Mouse (Mus musculus) midbrain, embryonic 16.5 days (tissue): Measurements from ENCODE around the gene Ninl. TPM values are rescaled to one million over a fixed set of nuclear protein-coding genes. Genes with fewer than 3 reads are reported as not detected.
A peak's percentile ranks its signal among the peaks of the same experiment; 100 is the strongest.

Experiments used
- ATAC-seq: fragments of 200-750 bp; cut with Nextera tagmentation; 2 replicates; pipeline ENCODE4 v1.8.0; 2017; ENCODE audit warnings: moderate TSS enrichment
- H3K27ac ChIP-seq: fragments of 300-500 bp; sonication (generic); 2 replicates; pipeline ENCODE4 v1.5.1; 2014; ENCODE audit warnings: mild to moderate bottlenecking, low read length, mixed read lengths
- H3K27me3 ChIP-seq: fragments of 300-500 bp; sonication (generic); 2 replicates; pipeline ENCODE4 v1.6.1; 2014; ENCODE audit warnings: low read depth, low read length, mixed read lengths; ENCODE audit not compliant: control insufficient read depth, insufficient read depth
- H3K36me3 ChIP-seq: fragments of 300-500 bp; sonication (generic); 2 replicates; pipeline ENCODE4 v1.6.1; 2014; ENCODE audit warnings: mild to moderate bottlenecking, low read length, moderate library complexity, mixed read lengths; ENCODE audit not compliant: control insufficient read depth, insufficient read depth
- H3K4me1 ChIP-seq: fragments of 300-500 bp; sonication (generic); 2 replicates; pipeline ENCODE4 v1.6.1; 2014; ENCODE audit warnings: mild to moderate bottlenecking, low read length, mixed read lengths; ENCODE audit not compliant: control insufficient read depth, insufficient read depth
- H3K4me2 ChIP-seq: fragments of 300-500 bp; sonication (generic); 2 replicates; pipeline ENCODE4 v1.6.1; 2014; ENCODE audit warnings: mild to moderate bottlenecking, low read length, mixed read lengths
- H3K4me3 ChIP-seq: fragments of 300-500 bp; sonication (generic); 2 replicates; pipeline ENCODE4 v1.5.1; 2014; ENCODE audit warnings: low read depth, mild to moderate bottlenecking, low read length, moderate library complexity, mixed read lengths
- H3K9ac ChIP-seq: fragments of 300-500 bp; sonication (generic); 2 replicates; pipeline ENCODE4 v1.6.1; 2014; ENCODE audit warnings: low read depth, low read length, mixed read lengths
- H3K9me3 ChIP-seq: fragments of 300-500 bp; sonication (generic); replicated peaks from 2 replicates; pipeline ENCODE4 v1.6.1; 2014; ENCODE audit warnings: mild to moderate bottlenecking, low read length, mixed read lengths; ENCODE audit not compliant: control insufficient read depth, poor library complexity, severe bottlenecking
- whole genome bisulfite sequencing: fragments of 180-500 bp; shearing (Covaris S2); extraction: QIAGEN DNeasy Blood & Tissue Kit; methylation state at CpG from one replicate; pipeline ENCODE4 v1.1.7; 2014; 5-methylcytosine and 5-hydroxymethylcytosine counted together
- polyA plus RNA-seq: library from polyadenylated mRNA; unstranded; fragments of >200 nt; fragmentation: Nextera tagmentation; extraction: Ambion mirVana; gene quantifications from 2 replicates; pipeline ENCODE4 v1.2.1, GENCODE M21; 2015

Gene Ninl
- polyA plus RNA-seq, result 3.8 and 4.8 TPM in 2 replicates

DNA sequence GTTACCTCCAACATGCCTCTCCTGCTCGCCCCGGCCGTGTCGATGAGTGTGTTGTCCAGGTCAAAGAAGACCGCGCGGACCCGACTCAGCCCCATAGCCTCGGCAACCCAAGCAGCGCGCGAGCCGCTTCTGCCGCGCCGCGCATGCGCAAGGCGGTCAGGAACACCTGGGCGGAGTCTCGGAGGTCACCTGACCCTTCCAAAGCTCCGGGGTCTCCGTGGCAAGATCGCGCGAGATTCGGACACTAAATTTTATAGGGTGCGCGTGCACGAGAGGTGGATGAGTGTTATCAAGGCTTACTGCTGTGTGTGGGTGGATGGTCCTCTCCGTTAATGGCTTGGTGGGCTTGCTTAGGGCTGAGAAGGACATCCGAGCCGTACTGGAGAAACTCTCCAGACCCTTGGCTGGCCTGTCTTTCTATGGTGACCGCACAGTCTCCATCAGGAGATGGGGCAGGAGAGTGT, at the start of gene Ninl, which contains the start of gene Nanp:
Ninl (minus strand) TSS at position 151 of the 464 bp plus-strand sequence.
Nanp (minus strand) TSS at position 167 of the 464 bp plus-strand sequence.
- no peaks in the 10 kb centered on the region for H3K9me3 ChIP-seq
- 2% methylated on average over 34 of the region's 34 CpGs for WGBS

DNA sequence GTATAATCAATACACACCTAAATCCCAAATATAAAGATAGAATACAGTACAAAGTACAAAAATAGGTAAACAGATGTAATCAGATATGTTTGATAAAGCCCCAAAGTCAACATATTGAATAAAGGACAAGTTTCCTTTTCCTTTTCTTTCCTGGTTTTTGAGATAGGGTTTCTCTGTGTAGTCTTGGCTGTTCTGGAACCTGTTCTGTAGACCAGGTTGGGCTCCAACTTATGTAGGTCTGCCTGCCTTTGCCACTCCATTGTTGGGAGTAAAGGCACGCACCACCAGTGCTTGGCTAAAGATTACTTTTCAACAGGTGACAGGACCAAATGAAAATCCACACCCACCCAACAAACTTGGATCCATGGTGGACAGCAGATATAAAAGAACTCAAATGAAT, 17.5 kb upstream of the Ninl start:
- no peak overlapping the region for H3K4me3 ChIP-seq
- H3K4me1 ChIP-seq, result no peaks in the 10 kb centered on the region
- no peaks in the 10 kb centered on the region for H3K27me3 ChIP-seq
- no peak overlapping the region for H3K9ac ChIP-seq
- no peaks in the 10 kb centered on the region for H3K9me3 ChIP-seq
- H3K36me3 ChIP-seq, result no peaks in the 10 kb centered on the region
- H3K4me2 ChIP-seq, result no peak overlapping the region
- WGBS, result 69% methylated on average over 1 of the region's 1 CpGs
- no peak overlapping the region for H3K27ac ChIP-seq
- no peak for ATAC-seq

More for the DNA sequence above, at the start of gene Ninl, which contains the start of gene Nanp:
- Histone ChIP-seq H3K27ac (peak within 1 kb of the TSS; percentile 77), H3K27me3 (no peaks in the 10 kb centered on the region), H3K4me2 (peak within 1 kb of the TSS; percentile 60), H3K9ac (peak within 1 kb of the TSS; percentile 88), H3K4me1 (peaks cover 17% of the 10 kb centered on the region), H3K36me3 (no peaks in the 10 kb centered on the region), H3K4me3 (peak within 1 kb of the TSS; percentile 79)
- ATAC-seq, result peak; percentile 97

DNA sequence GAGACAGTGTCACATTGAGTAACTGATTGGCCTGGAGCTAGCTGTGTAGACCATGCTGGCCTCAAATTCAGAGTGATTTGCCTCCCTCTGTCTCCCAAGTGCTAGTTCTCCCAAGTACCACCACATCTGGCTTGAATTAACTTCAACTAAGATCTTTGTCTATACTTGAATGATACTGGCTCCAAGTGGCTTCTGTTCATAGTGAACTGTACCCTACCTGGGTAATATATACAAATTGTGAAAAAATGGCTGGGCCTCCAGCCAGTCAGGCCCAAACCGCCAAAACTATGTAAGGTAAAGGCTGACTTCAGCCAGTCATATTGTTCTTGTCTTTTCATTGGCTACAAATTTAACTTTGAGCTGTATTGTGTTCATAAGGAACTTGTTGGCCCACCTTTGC, 1.2 kb upstream of the Ninl start:
- no peaks in the 10 kb centered on the region for H3K27me3 ChIP-seq
- H3K4me1 ChIP-seq, result peaks cover 17% of the 10 kb centered on the region
- H3K9ac ChIP-seq, result no peak overlapping the region
- H3K4me2 ChIP-seq, result no peak overlapping the region
- H3K4me3 ChIP-seq, result no peak overlapping the region
- no peaks in the 10 kb centered on the region for H3K36me3 ChIP-seq
- WGBS, result 95% methylated on average over 1 of the region's 1 CpGs
- no peak for ATAC-seq
- no peak overlapping the region for H3K27ac ChIP-seq
- H3K9me3 ChIP-seq, result no peaks in the 10 kb centered on the region

DNA sequence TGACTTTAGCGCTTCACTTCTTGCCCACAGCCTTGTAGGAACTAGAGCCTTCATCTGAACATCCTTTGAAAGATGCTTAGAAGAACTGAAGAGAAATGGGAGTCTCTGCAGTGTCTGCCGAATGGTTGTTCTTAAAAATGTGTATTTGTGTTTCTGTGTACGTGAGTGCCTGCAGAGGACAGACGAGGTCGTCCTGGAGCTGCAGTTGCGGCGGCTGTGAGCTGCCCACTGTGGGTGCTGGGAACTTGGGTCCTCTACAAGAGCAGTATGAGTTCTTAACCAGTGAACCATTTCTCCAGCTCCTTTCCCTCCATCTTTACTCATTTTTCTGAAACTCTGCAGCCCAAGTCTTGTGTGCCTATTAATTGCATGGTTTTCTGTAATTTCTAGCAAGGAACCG, 544 bp upstream of the Ninl start:
- Histone ChIP-seq H3K9me3 (no peaks in the 10 kb centered on the region), H3K36me3 (no peaks in the 10 kb centered on the region), H3K27me3 (no peaks in the 10 kb centered on the region), H3K4me3 (peak overlapping the region; percentile 79), H3K4me2 (peak overlapping the region; percentile 60), H3K9ac (peak overlapping the region; percentile 88), H3K27ac (peak overlapping the region; percentile 77), H3K4me1 (peaks cover 17% of the 10 kb centered on the region)
- 36% methylated on average over 8 of the region's 8 CpGs for WGBS
- ATAC-seq, result peak; percentile 56

DNA sequence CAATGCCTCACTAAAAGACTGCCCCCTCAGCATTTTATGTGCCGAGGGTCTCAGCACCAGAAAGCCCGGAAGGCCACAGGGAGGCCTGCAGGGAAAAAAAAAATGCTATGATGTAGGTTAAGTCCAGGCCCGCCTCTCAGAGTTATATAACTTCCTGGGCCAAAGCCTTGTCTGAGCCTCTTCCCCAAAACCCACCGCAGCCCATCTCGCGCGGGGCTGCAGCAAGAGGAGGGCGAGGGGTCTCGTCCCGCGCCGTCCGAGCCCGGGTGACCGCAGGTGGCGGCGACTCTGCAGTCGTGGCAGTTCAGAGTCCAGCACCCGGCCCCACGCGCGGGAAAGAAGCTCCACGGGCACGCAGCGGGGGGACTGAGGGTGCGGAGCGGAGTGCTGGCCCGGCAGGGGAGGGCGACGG, 365 bp downstream of the Ninl start:
- Histone ChIP-seq H3K4me1 (peaks cover 17% of the 10 kb centered on the region), H3K4me2 (peak overlapping the region; percentile 56), H3K27ac (peak overlapping the region; percentile 71), H3K4me3 (peak overlapping the region; percentile 79), H3K27me3 (no peaks in the 10 kb centered on the region), H3K36me3 (no peaks in the 10 kb centered on the region), H3K9me3 (no peaks in the 10 kb centered on the region), H3K9ac (peak overlapping the region; percentile 88)
- no peak; the same call in 1 of the 2 replicates for ATAC-seq
- under 1% methylated on average over 30 of the region's 30 CpGs for whole genome bisulfite sequencing

DNA sequence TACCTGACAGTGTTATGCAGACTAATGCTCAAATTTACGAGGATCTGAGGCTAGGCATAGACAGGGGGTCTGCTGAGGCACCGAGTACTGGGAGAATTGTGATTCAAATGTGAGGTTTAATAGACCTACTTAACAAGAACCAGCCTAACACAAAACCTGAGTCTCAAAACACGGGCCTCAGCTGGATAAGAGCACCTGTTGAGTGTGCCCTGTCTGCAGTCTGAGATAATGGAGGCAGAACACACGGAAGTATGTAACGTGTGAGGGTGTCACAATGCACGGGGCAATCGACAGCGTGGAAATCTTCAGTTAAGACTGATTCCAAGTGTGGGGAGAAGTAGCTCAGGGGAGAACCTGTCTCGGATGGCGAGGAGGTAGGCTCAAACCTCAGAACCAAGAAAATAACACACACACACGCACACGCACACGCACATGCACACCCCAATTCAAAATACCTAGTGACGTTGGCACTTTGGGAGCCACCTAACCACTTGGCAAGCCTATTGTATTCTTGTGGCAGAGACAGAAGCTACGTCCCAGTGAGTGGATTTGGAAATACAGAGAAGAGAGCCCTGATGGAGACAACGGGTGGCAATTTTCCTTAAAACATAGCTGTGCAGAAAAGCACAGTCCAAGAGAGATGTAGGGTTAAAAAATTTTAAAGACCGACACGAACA, 1.2 kb downstream of the Ninl start:
- WGBS, result 55% methylated on average over 18 of the region's 18 CpGs
- Histone ChIP-seq H3K4me3 (peak overlapping the region; percentile 79), H3K4me1 (peaks cover 17% of the 10 kb centered on the region), H3K9me3 (no peaks in the 10 kb centered on the region), H3K9ac (peak overlapping the region; percentile 88), H3K36me3 (no peaks in the 10 kb centered on the region), H3K27me3 (no peaks in the 10 kb centered on the region), H3K27ac (no peak overlapping the region), H3K4me2 (peak overlapping the region; percentile 56)
- ATAC-seq, result no peak

DNA sequence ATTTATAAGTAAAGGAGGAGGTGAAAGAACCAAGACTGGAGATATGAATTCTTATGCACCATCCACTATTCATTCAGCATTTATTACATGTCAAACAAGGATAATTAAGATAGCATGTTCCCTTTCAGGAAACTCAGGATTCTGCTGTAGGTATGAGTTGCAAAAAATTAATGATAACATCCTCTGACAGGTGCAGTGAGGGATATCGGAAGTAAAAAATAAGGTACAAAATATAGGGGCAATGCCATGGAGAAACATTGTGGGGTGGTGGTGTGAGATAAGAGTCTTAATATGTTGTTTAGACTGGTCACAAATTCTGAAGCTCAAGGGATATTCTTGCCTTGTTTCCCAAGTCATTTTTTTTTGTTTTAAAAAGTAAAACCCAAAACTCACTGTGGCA, 1.9 kb downstream of the Ninl start:
- no peaks in the 10 kb centered on the region for H3K27me3 ChIP-seq
- ATAC-seq, result no peak
- H3K4me2 ChIP-seq, result peak overlapping the region; percentile 56; the same call in 1 of the 2 replicates
- H3K36me3 ChIP-seq, result no peaks in the 10 kb centered on the region
- no peak overlapping the region for H3K4me3 ChIP-seq
- H3K27ac ChIP-seq, result no peak overlapping the region
- no peak overlapping the region for H3K9ac ChIP-seq
- no peaks in the 10 kb centered on the region for H3K9me3 ChIP-seq
- peaks cover 17% of the 10 kb centered on the region for H3K4me1 ChIP-seq
- 95% methylated on average over 1 of the region's 1 CpGs for WGBS

DNA sequence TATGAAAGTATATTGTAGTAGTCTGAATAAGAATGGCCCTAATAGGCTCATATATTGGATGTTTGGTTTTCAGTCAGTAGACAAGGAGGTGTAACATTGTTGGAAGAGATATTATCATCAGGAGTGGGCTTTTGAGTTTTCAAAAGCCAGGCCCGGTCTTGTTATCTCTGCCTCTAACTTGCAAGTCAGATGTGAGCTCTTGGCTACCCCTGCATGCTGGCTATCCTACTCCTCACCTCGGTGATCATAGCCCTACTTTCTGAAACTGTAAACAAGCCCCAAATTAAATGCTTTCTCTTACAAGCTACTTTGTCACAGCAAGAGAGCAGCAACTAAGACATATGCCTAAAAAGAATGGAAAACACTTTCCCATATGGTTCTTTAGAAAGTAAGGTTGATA, 2.5 kb downstream of the Ninl start:
- H3K27me3 ChIP-seq, result no peaks in the 10 kb centered on the region
- H3K4me1 ChIP-seq, result peaks cover 17% of the 10 kb centered on the region
- no peak overlapping the region for H3K27ac ChIP-seq
- no peak overlapping the region for H3K4me2 ChIP-seq
- no peak overlapping the region for H3K9ac ChIP-seq
- H3K36me3 ChIP-seq, result no peaks in the 10 kb centered on the region
- no peak for ATAC-seq
- no peak overlapping the region for H3K4me3 ChIP-seq
- 94% methylated on average over 2 of the region's 2 CpGs for WGBS
- H3K9me3 ChIP-seq, result no peaks in the 10 kb centered on the region

DNA sequence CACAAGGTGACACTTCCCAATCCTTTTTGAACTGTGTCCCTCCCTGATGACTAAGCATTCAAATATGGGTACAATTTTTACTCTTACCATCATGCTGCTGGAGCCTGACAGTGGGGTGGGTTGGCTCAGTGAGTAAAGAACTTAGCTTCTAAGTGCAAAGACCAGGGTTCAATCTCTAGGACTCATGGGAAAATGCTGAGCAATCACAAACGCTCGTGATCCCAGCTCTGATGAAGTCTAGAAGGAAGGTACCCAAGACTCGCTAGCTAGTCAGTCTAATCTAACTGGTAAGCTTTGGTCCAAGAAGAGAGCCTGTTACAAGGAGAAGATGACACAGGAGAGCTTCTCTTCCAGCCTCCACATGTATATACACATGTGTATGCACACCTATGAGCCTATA, 4.7 kb downstream of the Ninl start:
- Histone ChIP-seq H3K27me3 (no peaks in the 10 kb centered on the region), H3K4me2 (no peak overlapping the region), H3K27ac (no peak overlapping the region), H3K4me3 (no peak overlapping the region), H3K9me3 (no peaks in the 10 kb centered on the region), H3K36me3 (no peaks in the 10 kb centered on the region), H3K9ac (no peak overlapping the region), H3K4me1 (peaks cover 14% of the 10 kb centered on the region)
- WGBS, result 98% methylated on average over 3 of the region's 3 CpGs
- ATAC-seq, result no peak
